Comparison of ENCODE assay signal across 26 mouse cellular contexts in genomic region chr4:59177566-59177965, GRCm38 (mm10). TPM values are rescaled to one million over a fixed set of nuclear protein-coding genes. Genes with fewer than 3 reads are reported as not detected.
A peak's percentile ranks its signal among the peaks of the same experiment; 100 is the strongest.
DNase-seq lines count a peak whose midpoint lies in the region; ATAC-seq and TF ChIP-seq lines count a peak whose summit lies in the region.
"Had no signal": no experiment of that assay in that cellular context is flagged by ENCODE, and none has a peak within 500 bp of the region (broad histone marks: within the 10 kb centered on the region; RNA-seq: fewer than 3 reads in every experiment).

No protein-coding gene starts in this region.

- no peaks in the 10 kb centered on the region for H3K36me3 ChIP-seq in liver, postnatal 0 days (replicated peaks; ENCODE audit: insufficient read depth, low read length)
- H3K36me3 ChIP-seq in liver, embryonic 12.5 days, result no peaks in the 10 kb centered on the region
- no peaks in the 10 kb centered on the region for H3K36me3 ChIP-seq in C2C12 (ENCODE audit: control insufficient read depth, insufficient read depth)
- no peaks in the 10 kb centered on the region for H3K36me3 ChIP-seq in hindbrain, embryonic 10.5 days
- H3K36me3 ChIP-seq: embryonic facial prominence, embryonic 13.5 days; forebrain, embryonic 12.5 days; G1E; hindbrain, embryonic 13.5 days had no signal

- no peak for DNase-seq in liver, postnatal 0 days
- no peak for DNase-seq in hindbrain, embryonic 10.5 days (ENCODE audit: low spot score)
- no peak for DNase-seq in urinary bladder, postnatal 4 days (ENCODE audit: low spot score in 2 of 2)
- DNase-seq: adrenal gland, postnatal 14 days; cerebellum, adult 8-10 months; cerebellum, postnatal 25 days; gastrocnemius, postnatal 14 days; heart, postnatal 10 days; heart, postnatal 4 days had no signal

- H3K4me3 ChIP-seq in liver, postnatal 0 days (ENCODE audit: low read depth, low read length), result no peak overlapping the region
- no peak overlapping the region for H3K4me3 ChIP-seq in liver, embryonic 12.5 days
- no peak overlapping the region for H3K4me3 ChIP-seq in C2C12 (ENCODE audit: insufficient read depth, poor library complexity, severe bottlenecking)
- H3K4me3 ChIP-seq in hindbrain, embryonic 10.5 days, result no peak overlapping the region
- H3K4me3 ChIP-seq: embryonic facial prominence, embryonic 13.5 days; forebrain, embryonic 12.5 days; hindbrain, embryonic 13.5 days had no signal

- no peak for TF ChIP-seq CTCF in liver, postnatal 0 days (IDR thresholded peaks at IDR 0.05; ENCODE audit: low read depth)
- no peak for TF ChIP-seq CTCF in C2C12 (IDR thresholded peaks at IDR 0.05; ENCODE audit: control insufficient read depth, insufficient read depth, insufficient read length)

- peaks cover 9% of the 10 kb centered on the region for H3K4me1 ChIP-seq in liver, postnatal 0 days (ENCODE audit: insufficient read depth)
- H3K4me1 ChIP-seq in liver, embryonic 12.5 days, result peaks cover 46% of the 10 kb centered on the region
- H3K4me1 ChIP-seq in hindbrain, embryonic 10.5 days (replicated peaks), result peaks cover 9% of the 10 kb centered on the region
- H3K4me1 ChIP-seq: embryonic facial prominence, embryonic 13.5 days had no signal

- H3ac ChIP-seq in C2C12 (ENCODE audit: control insufficient read depth, insufficient read length, low read depth), result no peak overlapping the region

- ATAC-seq in liver, postnatal 0 days, result peak; percentile 27; the same call in 1 of the 2 replicates
- ATAC-seq in liver, embryonic 12.5 days, result no peak
- ATAC-seq in granulocyte monocyte progenitor cell, adult 5-6 weeks (replicated peaks; ENCODE audit: poor library complexity, severe bottlenecking), result peak; percentile 86
- ATAC-seq in monocyte, adult 5-6 weeks (replicated peaks; ENCODE audit: insufficient number of reproducible peaks, low FRiP score, low TSS enrichment, poor library complexity, severe bottlenecking), result peak; percentile 97
- no peak for ATAC-seq in cerebellum, adult (ENCODE audit: insufficient number of reproducible peaks, low FRiP score, low TSS enrichment)
- ATAC-seq: CD4-positive, CD25-positive, alpha-beta regulatory T cell, adult 4 months; forebrain, embryonic 16.5 days; hindbrain, postnatal 0 days had no signal

- no peaks in the 10 kb centered on the region for H3K79me3 ChIP-seq in C2C12 (ENCODE audit: low read depth)

- no peak for TF ChIP-seq EP300 in liver, postnatal 0 days (IDR thresholded peaks at IDR 0.05; ENCODE audit: low read depth)

- H3K27me3 ChIP-seq in liver, postnatal 0 days (ENCODE audit: insufficient read depth, low read length), result no peaks in the 10 kb centered on the region
- no peaks in the 10 kb centered on the region for H3K27me3 ChIP-seq in liver, embryonic 12.5 days (replicated peaks)
- H3K27me3 ChIP-seq in C2C12 (ENCODE audit: control insufficient read depth, insufficient read depth, insufficient read length), result no peaks in the 10 kb centered on the region
- H3K27me3 ChIP-seq in hindbrain, embryonic 10.5 days (ENCODE audit: insufficient read depth, poor library complexity, severe bottlenecking), result no peaks in the 10 kb centered on the region
- H3K27me3 ChIP-seq: embryonic facial prominence, embryonic 13.5 days; forebrain, embryonic 12.5 days; hindbrain, embryonic 13.5 days had no signal

- no peak overlapping the region for H3K4me2 ChIP-seq in liver, postnatal 0 days (ENCODE audit: low read depth, low read length)
- no peak overlapping the region for H3K4me2 ChIP-seq in liver, embryonic 12.5 days
- H3K4me2 ChIP-seq: embryonic facial prominence, embryonic 13.5 days; forebrain, embryonic 12.5 days; hindbrain, embryonic 13.5 days had no signal

- H3K9ac ChIP-seq in liver, postnatal 0 days (replicated peaks), result no peak overlapping the region
- H3K9ac ChIP-seq in liver, embryonic 12.5 days, result no peak overlapping the region
- H3K9ac ChIP-seq: embryonic facial prominence, embryonic 13.5 days; forebrain, embryonic 12.5 days; hindbrain, embryonic 13.5 days had no signal

- H3K27ac ChIP-seq in liver, postnatal 0 days (ENCODE audit: low read depth), result no peak overlapping the region
- H3K27ac ChIP-seq in liver, embryonic 12.5 days, result no peak overlapping the region
- no peak overlapping the region for H3K27ac ChIP-seq in hindbrain, embryonic 10.5 days
- H3K27ac ChIP-seq: embryonic facial prominence, embryonic 13.5 days; forebrain, embryonic 12.5 days; hindbrain, embryonic 13.5 days; hindbrain, postnatal 0 days had no signal

- 67% methylated on average over 2 of the region's 2 CpGs for WGBS in liver, postnatal 0 days (ENCODE audit: insufficient replicate concordance)
- 75% methylated on average over 2 of the region's 2 CpGs for WGBS in liver, embryonic 12.5 days (ENCODE audit: insufficient replicate concordance)
- 95% methylated on average over 2 of the region's 2 CpGs for WGBS in hindbrain, embryonic 10.5 days

- H3K9me3 ChIP-seq in liver, postnatal 0 days (ENCODE audit: low read length), result no peaks in the 10 kb centered on the region
- H3K9me3 ChIP-seq in liver, embryonic 12.5 days (replicated peaks), result no peaks in the 10 kb centered on the region
- H3K9me3 ChIP-seq in hindbrain, embryonic 10.5 days, result no peaks in the 10 kb centered on the region
- H3K9me3 ChIP-seq: embryonic facial prominence, embryonic 13.5 days; forebrain, embryonic 12.5 days; G1E; hindbrain, embryonic 13.5 days had no signal

- H3K79me2 ChIP-seq in C2C12 (ENCODE audit: control insufficient read depth, insufficient read depth), result no peaks in the 10 kb centered on the region

TF ChIP-seq in C2C12, 6 proteins besides CTCF, POLR2A, EP300 and RAD21:
- TF ChIP-seq CEBPB (IDR thresholded peaks at IDR 0.05; ENCODE audit: low read depth) (peak; percentile 36), FOSL1 (IDR thresholded peaks at IDR 0.05; ENCODE audit: insufficient read depth, low read length, poor library complexity, severe bottlenecking) (no peak)

RNA-seq across cellular contexts. Expression of gene Ugcg, which starts 11.5 kb away (rescaled TPM):
- 8.3 and 8.4 TPM in 2 replicates for polyA plus RNA-seq in liver, postnatal 0 days (2015; fragmentation: Nextera tagmentation; extraction: Ambion mirVana)
- 14.2 and 14.4 TPM in 2 replicates for polyA plus RNA-seq in liver, embryonic 12.5 days (2016; fragmentation: Nextera tagmentation; extraction: Ambion mirVana)
- 34.5 TPM for polyA plus RNA-seq in C2C12 (2012; fragmentation: generic; extraction: Trizol)
- total RNA-seq in granulocyte monocyte progenitor cell, adult 5-6 weeks (2014; fragmentation: Nextera tagmentation), result 34.4 and 35.8 TPM in 2 replicates
- 24.6 and 38.7 TPM in 2 replicates for total RNA-seq in granulocyte monocyte progenitor cell, adult 5-6 weeks (2017)
- total RNA-seq in monocyte, adult 5-6 weeks (2017), result 254 to 534 TPM (median 259 TPM) in 3 replicates
- polyA plus RNA-seq in hindbrain, embryonic 10.5 days (2016; fragmentation: Nextera tagmentation; extraction: Ambion mirVana), result 9.0 and 10.0 TPM in 2 replicates

RNA-seq across cellular contexts. Expression of gene AI481877, which starts 38.8 kb away (rescaled TPM):
- not detected in 2 replicates for polyA plus RNA-seq in liver, postnatal 0 days (2015; fragmentation: Nextera tagmentation; extraction: Ambion mirVana)
- not detected in 2 replicates for polyA plus RNA-seq in liver, embryonic 12.5 days (2016; fragmentation: Nextera tagmentation; extraction: Ambion mirVana)
- polyA plus RNA-seq in C2C12 (2012; fragmentation: generic; extraction: Trizol), result not detected
- total RNA-seq in granulocyte monocyte progenitor cell, adult 5-6 weeks (2014; fragmentation: Nextera tagmentation), result not detected in 2 replicates
- total RNA-seq in granulocyte monocyte progenitor cell, adult 5-6 weeks (2017), result not detected in 2 replicates
- total RNA-seq in monocyte, adult 5-6 weeks (2017), result 0.43 TPM in 1 of 3 replicates, not detected in the others
- polyA plus RNA-seq in hindbrain, embryonic 10.5 days (2016; fragmentation: Nextera tagmentation; extraction: Ambion mirVana), result not detected in 2 replicates
- total RNA-seq: adrenal gland, postnatal 14 days; gastrocnemius, adult 18-20 months; gastrocnemius, postnatal 14 days; heart, postnatal 10 days; heart, postnatal 4 days; hindbrain, postnatal 0 days had no signal
- polyA plus RNA-seq: CD4-positive, CD25-positive, alpha-beta regulatory T cell, adult 4 months; embryonic facial prominence, embryonic 13.5 days; forebrain, embryonic 12.5 days; forebrain, embryonic 16.5 days; frontal cortex, adult 2 months; G1E; gonadal fat pad, adult 2 months; heart, embryonic 14.5 days; hindbrain, embryonic 13.5 days; intestine, embryonic 14.5 days had no signal

Comparison
In these comparisons a context has a peak if more than half of its experiments do, and no peak if none do; other contexts are left out.
1. ATAC-seq: peak in liver, postnatal 0 days (single experiment), granulocyte monocyte progenitor cell, adult 5-6 weeks (single experiment) and monocyte, adult 5-6 weeks (single experiment); none in liver, embryonic 12.5 days (single experiment) and cerebellum, adult (single experiment).